Mouse (Mus musculus) embryonic facial prominence, embryonic 15.5 days (tissue): ENCODE measurements around the gene Fam214a. TPM values are rescaled to one million over a fixed set of nuclear protein-coding genes. Genes with fewer than 3 reads are reported as not detected.

Experiments
- polyA plus RNA-seq: library from polyadenylated mRNA; unstranded; fragments of >200 nt; fragmentation: Nextera tagmentation; extraction: Ambion mirVana; gene quantifications from 2 replicates; pipeline ENCODE4 v1.2.1, GENCODE M21; 2015

Gene Fam214a
- polyA plus RNA-seq, 1 experiment from 2014 or later = 16.5 TPM

Other genes starting within 250 kb of the Fam214a start
- gene Onecut1, start 91.0 kb upstream of the Fam214a start, polyA plus RNA-seq = 0.11 TPM in 1 of 2 replicates, not detected in the other
- gene Arpp19, start 84.7 kb downstream of the Fam214a start, polyA plus RNA-seq = 262 and 266 TPM in 2 replicates
- gene Myo5a, start 118.1 kb downstream of the Fam214a start, polyA plus RNA-seq = 19.6 and 21.9 TPM in 2 replicates